Mouse (Mus musculus): Measurements from ENCODE around the gene Muc16. TPM values are rescaled to one million over a fixed set of nuclear protein-coding genes. Genes with fewer than 3 reads are reported as not detected.

Gene Muc16
- total RNA-seq (2014; fragmentation: Nextera tagmentation) (not detected in 2 replicates), total RNA-seq (2017) (not detected in 2 replicates)

DNA sequence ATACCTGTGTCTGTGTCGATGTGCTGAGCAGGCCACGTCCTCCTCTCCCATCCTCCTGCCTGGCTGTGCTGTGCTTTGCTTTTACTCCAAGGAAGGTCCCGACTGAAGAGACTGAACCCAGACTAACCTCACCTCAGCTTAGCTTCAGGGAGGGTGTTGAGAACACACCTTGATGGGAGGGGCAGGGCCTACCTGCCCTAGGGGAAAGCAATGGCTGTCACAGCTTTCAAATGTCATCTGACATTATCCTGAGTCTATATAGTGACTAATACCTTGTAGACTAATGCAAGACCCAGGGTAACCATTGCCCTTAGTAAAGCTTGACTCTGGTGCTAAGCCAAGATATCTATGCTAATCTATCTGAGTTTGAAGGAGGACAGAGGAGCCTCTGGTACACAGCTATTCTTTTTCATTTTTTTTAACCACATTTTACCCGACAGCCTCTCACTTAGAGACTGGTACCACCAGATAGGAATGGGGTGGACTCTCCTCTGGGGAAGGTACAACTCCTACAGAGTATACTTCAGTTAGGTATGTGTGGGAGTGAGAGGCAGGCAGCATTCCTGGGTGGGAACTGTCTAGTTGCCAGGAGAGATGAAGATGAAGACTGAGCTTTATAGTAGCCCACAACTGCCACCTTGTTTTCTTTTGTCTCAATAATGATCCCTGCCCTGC, at the start of gene Muc16:
Gene Muc16, minus strand, starts transcription at position 51 of the 675 bp plus-strand sequence.
- ATAC-seq (replicated peaks; ENCODE audit: low FRiP score, low TSS enrichment, poor library complexity, severe bottlenecking) = no peak

DNA sequence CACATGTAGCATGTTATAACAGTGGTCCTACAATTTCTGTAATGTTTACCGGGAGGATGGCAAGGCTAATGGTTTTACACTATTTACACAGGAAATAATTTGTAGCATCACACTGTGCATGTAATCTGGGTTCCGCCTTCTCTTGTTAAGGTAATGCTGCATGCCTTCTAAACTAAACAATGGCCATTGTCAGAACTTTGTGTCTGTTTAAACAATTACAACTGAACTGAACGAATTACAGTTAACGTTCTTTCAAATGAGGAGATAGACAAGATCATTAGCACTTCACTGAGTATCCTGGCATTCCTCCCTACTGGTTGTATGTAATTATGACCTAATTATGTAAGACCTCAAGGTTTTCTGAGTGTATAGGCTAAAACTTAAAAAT, 48.4 kb upstream of the Muc16 start:
- no peak for ATAC-seq (replicated peaks; ENCODE audit: low FRiP score, low TSS enrichment, poor library complexity, severe bottlenecking)

DNA sequence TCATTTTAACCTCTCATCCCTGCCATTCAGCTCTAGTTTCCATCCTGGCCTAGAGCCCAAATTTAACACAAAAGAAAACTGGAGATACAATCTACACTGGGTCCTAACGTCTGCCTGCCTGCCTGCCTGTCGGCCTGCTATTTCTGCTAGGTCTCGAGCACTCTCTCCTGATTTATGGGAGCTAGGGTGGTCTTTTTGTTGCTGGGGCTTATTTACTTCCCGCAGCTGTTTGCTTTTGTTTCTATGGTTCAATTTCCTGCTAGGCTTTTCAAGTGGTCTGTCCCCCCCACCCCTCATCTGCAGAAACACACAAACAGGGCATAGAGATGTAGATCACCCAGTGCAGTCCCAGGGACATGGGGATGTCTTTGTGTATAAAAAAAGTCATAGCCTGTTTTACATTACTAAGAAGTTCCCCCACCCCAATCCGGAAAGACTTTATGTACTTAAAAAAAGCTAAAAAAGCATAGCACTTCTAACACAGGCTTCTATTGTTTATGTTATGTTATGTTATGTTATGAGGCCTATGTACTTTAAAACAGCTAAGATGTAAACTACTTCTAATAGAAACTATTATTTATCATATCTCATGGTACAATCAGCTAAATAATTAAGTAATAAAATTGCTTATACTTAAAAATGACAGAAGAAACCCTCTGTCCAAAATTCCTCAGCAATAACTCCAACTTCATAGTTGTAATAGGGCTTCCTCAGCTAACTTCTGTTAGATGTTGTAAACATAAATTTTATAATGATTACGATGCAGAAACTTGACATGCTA, 47.8 kb upstream of the Muc16 start:
- ATAC-seq (replicated peaks; ENCODE audit: low FRiP score, low TSS enrichment, poor library complexity, severe bottlenecking) = no peak

DNA sequence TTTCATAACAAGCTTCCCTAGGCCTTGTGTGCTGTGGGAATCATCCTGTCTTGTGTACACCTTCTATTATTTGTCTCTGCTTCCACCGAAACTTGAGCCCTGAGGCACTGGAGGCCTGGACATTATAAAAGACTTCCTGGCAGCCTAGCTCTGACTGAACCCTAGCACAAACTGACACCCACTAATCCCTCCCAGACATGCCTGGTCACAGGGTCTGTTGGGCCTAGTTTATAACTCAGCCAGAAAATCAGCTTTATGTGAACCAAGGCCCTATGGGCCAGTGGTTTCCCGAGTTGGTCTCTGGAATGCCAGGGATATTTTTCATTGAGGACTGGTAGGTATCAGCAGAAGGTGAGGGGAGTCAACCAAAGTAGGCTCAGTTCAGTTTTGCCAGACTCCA, 46.7 kb upstream of the Muc16 start:
- ATAC-seq (replicated peaks; ENCODE audit: low FRiP score, low TSS enrichment, poor library complexity, severe bottlenecking) = no peak

DNA sequence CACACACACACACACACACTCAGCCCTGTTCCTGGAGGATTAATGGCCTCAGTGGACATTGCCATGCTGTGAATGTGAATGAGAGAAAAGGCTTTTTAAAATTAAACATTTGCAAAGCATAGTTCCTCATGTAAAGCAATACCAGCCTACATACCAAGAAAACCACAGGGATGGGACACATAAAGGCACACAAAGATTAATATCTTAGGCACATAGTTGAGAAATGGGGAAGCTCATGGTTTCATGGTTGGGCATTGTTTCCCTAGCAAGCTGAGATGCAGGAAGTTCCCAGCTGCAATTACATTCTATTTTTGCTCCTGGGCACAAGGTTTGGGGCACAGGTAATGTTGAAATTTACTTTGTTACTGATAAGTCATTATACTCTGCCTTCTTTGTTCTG, 31.3 kb upstream of the Muc16 start:
- no peak for ATAC-seq (replicated peaks; ENCODE audit: low FRiP score, low TSS enrichment, poor library complexity, severe bottlenecking)

DNA sequence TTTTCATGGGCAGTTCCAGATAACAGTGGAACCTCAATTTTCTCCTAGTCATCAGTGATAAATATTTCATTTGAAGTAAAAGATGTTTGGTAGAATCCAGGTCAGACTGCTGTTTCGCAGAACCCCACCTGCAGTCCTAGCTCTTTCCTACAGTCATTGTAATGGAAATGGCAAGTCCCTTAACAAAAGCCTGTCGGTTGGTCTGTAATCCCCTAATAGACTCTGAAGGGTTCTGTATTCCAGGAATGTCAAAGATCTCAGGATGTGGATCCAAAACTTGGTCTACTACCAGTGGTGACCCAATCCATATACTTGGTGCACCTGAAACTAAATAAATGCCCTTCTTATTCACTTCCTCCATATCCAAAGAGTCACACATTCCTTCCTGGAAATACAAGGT, 76.0 kb downstream of the Muc16 start:
- no peak for ATAC-seq (replicated peaks; ENCODE audit: low FRiP score, low TSS enrichment, poor library complexity, severe bottlenecking)

DNA sequence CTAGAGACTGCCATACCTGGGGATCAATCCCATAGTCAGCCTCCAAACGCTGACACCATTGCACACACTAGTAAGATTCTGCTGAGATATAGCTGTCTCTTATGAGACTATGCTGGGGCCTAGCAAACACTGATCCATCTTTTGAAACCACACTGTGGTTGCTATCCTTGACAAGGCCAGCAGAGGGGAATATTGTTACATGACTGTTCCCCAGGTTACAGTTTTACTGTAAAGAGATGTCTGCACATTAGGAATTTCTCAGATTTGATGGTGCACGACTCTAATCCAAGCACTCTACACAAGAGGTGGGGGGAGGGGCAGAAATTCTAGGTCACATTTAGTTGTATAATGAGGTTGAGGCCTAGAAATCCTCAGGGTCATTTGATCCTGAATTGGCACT, 166.2 kb downstream of the Muc16 start:
- no peak for ATAC-seq (replicated peaks; ENCODE audit: low FRiP score, low TSS enrichment, poor library complexity, severe bottlenecking)

DNA sequence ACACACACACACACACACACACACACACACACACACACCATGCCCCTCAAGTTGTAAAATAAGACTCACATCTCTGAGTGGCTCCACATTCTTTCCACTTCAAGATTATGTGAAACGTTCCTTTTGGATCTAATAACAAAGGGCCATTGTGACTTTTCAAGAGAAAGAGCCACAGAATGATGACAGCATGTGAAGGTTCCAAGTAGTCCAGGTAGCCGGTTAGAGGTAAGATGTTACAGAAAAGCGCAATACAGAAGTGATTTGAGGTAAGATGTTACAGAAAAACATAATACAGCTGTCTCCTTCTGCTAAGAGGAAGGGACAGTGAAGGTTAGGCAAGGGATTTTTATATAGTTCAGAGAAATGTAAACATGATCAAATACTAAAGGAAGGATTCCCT, 196.2 kb downstream of the Muc16 start, which contains the start of the genes Zfp558 and Mbd3l1:
Gene Zfp558, minus strand, starts transcription at position 101 of the 400 bp plus-strand sequence.
Gene Mbd3l1, plus strand, starts transcription at position 192 of the 400 bp plus-strand sequence.
- ATAC-seq (replicated peaks; ENCODE audit: low FRiP score, low TSS enrichment, poor library complexity, severe bottlenecking) = no peak

DNA sequence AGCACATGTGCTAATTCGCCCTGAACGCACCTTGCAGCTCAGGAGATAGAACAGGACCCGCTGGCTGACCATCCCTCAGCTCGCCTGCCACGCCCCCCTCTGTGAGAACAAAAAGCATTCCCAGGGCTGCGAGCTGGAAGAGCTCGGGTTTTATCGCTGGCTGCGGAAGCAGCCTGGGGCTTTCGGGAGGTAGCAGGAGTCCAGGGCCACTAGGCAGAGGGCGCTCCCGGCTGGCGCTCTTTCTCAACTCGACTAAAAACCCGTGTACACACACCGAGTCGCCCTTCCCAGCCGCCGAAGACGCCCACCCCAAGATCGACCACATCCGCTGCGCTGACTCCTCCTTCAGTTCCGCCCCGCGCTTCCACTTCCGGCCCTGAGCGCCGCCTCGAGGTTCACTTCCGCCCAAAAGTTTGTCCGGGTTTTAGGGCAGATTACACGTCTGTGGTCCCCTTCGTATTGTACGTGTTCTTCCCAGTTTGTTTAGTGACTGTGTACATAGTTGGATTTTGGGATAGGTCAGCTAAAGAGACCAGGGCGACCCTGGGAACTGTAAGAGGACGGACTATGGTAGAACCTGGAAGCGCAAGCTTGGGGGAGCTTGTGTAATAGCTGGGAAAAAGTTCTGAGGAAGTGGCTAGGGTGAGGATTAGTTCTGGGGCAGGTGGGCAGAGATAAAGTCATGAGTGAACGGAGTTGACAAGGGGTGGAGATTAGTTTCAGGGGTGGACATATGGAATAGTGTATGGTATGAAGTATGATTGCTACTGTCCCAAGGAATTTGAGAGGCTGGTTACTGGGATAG, 200.8 kb downstream of the Muc16 start:
- peak; percentile 99 for ATAC-seq (replicated peaks; ENCODE audit: low FRiP score, low TSS enrichment, poor library complexity, severe bottlenecking)

DNA sequence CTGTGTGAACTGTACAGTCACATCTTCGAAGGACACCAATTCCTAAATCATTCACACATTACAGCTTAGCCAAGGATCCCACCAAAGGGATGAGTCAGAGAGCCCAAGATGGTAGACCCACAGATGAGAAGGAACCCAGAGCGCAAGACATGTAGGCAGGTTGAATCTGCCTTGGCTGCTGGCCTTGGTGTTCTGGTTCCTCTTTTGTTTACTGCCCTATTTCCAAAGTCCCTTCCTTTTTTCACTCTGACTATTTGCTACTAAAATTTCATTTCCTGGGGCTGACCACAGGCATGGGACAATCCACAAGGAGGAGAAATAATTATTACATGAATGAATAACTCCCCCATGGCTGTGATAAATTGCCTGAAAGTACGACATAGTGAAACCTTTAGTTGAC, 206.3 kb downstream of the Muc16 start:
- ATAC-seq (replicated peaks; ENCODE audit: low FRiP score, low TSS enrichment, poor library complexity, severe bottlenecking) = no peak

DNA sequence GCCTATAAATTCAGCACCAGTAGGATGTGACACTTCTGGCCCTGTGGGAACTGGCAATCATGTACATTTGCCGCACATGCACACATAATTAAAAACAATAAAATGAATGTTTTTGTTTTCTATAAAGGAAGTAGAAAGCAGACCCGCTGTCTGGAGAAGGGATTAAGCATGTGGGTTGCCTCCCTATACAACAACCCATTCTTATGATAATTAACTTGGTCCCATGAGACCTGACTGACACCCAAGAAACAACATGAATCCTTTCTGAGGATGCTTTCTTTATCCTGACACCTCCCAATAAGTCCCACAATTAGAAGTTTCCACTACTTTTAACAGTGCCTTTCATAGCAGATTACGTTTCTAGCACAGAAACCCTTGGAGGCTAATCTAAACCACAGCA, 207.0 kb downstream of the Muc16 start:
- no peak for ATAC-seq (replicated peaks; ENCODE audit: low FRiP score, low TSS enrichment, poor library complexity, severe bottlenecking)

DNA sequence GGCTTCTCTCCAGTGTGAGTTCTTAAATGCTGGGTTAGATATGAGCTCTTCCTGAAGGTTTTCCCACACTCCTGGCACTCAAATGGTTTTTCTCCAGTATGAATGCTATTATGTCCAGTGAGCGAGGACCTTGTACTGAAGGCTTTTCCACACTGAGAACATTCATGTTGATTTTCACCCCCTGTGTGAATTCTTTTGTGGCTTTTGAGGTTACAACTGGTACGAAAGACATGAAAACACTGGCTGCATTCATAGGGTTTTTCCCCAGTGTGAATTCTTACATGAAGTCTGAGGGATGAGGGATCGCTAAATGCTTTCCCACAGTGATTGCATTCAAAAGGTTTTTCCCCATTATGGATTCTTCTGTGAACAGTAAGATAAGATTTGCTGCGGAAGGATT, 217.8 kb downstream of the Muc16 start:
- ATAC-seq (replicated peaks; ENCODE audit: low FRiP score, low TSS enrichment, poor library complexity, severe bottlenecking) = no peak

Other genes with a start within 250 kb of the Muc16 start
- not detected in 2 replicates for gene Mbd3l2, start 243.9 kb downstream of the Muc16 start, total RNA-seq (2014; fragmentation: Nextera tagmentation)
- gene Mbd3l2, start 243.9 kb downstream of the Muc16 start, total RNA-seq (2017) = not detected in 2 replicates
- gene Zfp558, start 196.3 kb downstream of the Muc16 start, total RNA-seq (2014; fragmentation: Nextera tagmentation) = 2.6 and 2.9 TPM in 2 replicates
- 1.4 and 1.5 TPM in 2 replicates for gene Zfp558, start 196.3 kb downstream of the Muc16 start, total RNA-seq (2017)
- not detected in 2 replicates for gene Mbd3l1, start 196.2 kb downstream of the Muc16 start, total RNA-seq (2014; fragmentation: Nextera tagmentation)
- gene Mbd3l1, start 196.2 kb downstream of the Muc16 start, total RNA-seq (2017) = not detected in 2 replicates
- not detected in 2 replicates for gene Olfr24, start 89.5 kb upstream of the Muc16 start, total RNA-seq (2014; fragmentation: Nextera tagmentation)
- gene Olfr24, start 89.5 kb upstream of the Muc16 start, total RNA-seq (2017) = not detected in 2 replicates
- gene Olfr828, start 145.0 kb upstream of the Muc16 start, total RNA-seq (2014; fragmentation: Nextera tagmentation) = not detected in 2 replicates
- not detected in 2 replicates for gene Olfr828, start 145.0 kb upstream of the Muc16 start, total RNA-seq (2017)
- not detected in 2 replicates for gene Olfr829, start 180.4 kb upstream of the Muc16 start, total RNA-seq (2014; fragmentation: Nextera tagmentation)
- gene Olfr829, start 180.4 kb upstream of the Muc16 start, total RNA-seq (2017) = not detected in 2 replicates
- not detected in 2 replicates for gene Olfr830, start 200.2 kb upstream of the Muc16 start, total RNA-seq (2014; fragmentation: Nextera tagmentation)
- gene Olfr830, start 200.2 kb upstream of the Muc16 start, total RNA-seq (2017) = not detected in 2 replicates

Measured in megakaryocyte-erythroid progenitor cell, adult 5-6 weeks (primary cell).